Mouse (Mus musculus): ENCODE measurements at regions not wholly inside any gene's neighbourhood (a gene's known extent, or its start where the extent isn't known, plus 50 kb on each side); places are given as distances from the start of the nearest gene placed in this dataset.

- DNase-seq (ENCODE audit: low read depth): no peak
Measured at GRCm38 (mm10) chr5:125843259-125843658, 311.7 kb downstream of the Tmem132b start.

GRCm38 (mm10) chr5:125849722-125850121 is 318.1 kb downstream of the Tmem132b start:
- DNase-seq (ENCODE audit: low read depth): no peak

GRCm38 (mm10) chr5:125876296-125876695 is 344.7 kb downstream of the Tmem132b start:
- DNase-seq (ENCODE audit: low read depth): no peak

- no peak for DNase-seq (ENCODE audit: low read depth)
Measured at GRCm38 (mm10) chr5:125888840-125889239, 357.3 kb downstream of the Tmem132b start.

GRCm38 (mm10) chr5:125893864-125894263 is 362.3 kb downstream of the Tmem132b start:
- no peak for DNase-seq (ENCODE audit: low read depth)

GRCm38 (mm10) chr5:125902038-125902437 is 370.5 kb downstream of the Tmem132b start:
- no peak for DNase-seq (ENCODE audit: low read depth)

GRCm38 (mm10) chr5:125904426-125904825 is 372.9 kb downstream of the Tmem132b start:
- no peak for DNase-seq (ENCODE audit: low read depth)

- no peak for DNase-seq (ENCODE audit: low read depth)
Measured at GRCm38 (mm10) chr5:125907332-125907731, 375.8 kb downstream of the Tmem132b start.

GRCm38 (mm10) chr5:125907909-125908308 is 376.3 kb downstream of the Tmem132b start:
- DNase-seq (ENCODE audit: low read depth): no peak

- DNase-seq (ENCODE audit: low read depth): no peak
Measured at GRCm38 (mm10) chr5:125915857-125916256, 384.3 kb downstream of the Tmem132b start.

- no peak for DNase-seq (ENCODE audit: low read depth)
Measured at GRCm38 (mm10) chr5:125920965-125921364, 389.4 kb downstream of the Tmem132b start.

GRCm38 (mm10) chr5:125925856-125926497 is 394.4 kb downstream of the Tmem132b start:
- no peak for DNase-seq (ENCODE audit: low read depth)

GRCm38 (mm10) chr5:125931502-125931901 is 399.9 kb downstream of the Tmem132b start:
- DNase-seq (ENCODE audit: low read depth): no peak

GRCm38 (mm10) chr5:125939416-125939815 is 407.8 kb downstream of the Tmem132b start:
- no peak for DNase-seq (ENCODE audit: low read depth)

- DNase-seq (ENCODE audit: low read depth): no peak
Measured at GRCm38 (mm10) chr5:125946729-125947128, 415.2 kb downstream of the Tmem132b start.

GRCm38 (mm10) chr5:125951641-125952040 is 420.1 kb downstream of the Tmem132b start:
- no peak for DNase-seq (ENCODE audit: low read depth)

GRCm38 (mm10) chr5:125964039-125964438 is 432.5 kb downstream of the Tmem132b start:
- peak; percentile 1 for DNase-seq (ENCODE audit: low read depth)

- DNase-seq (ENCODE audit: low read depth): no peak
Measured at GRCm38 (mm10) chr5:125968151-125968550, 436.6 kb downstream of the Tmem132b start.

- DNase-seq (ENCODE audit: low read depth): no peak
Measured at GRCm38 (mm10) chr5:125974035-125974434, 442.5 kb downstream of the Tmem132b start.

GRCm38 (mm10) chr5:125979801-125980200 is 448.2 kb downstream of the Tmem132b start:
- DNase-seq (ENCODE audit: low read depth): no peak

GRCm38 (mm10) chr5:125985356-125985755 is 453.8 kb downstream of the Tmem132b start:
- no peak for DNase-seq (ENCODE audit: low read depth)

- no peak for DNase-seq (ENCODE audit: low read depth)
Measured at GRCm38 (mm10) chr5:125997173-125997572, 465.6 kb downstream of the Tmem132b start.

- DNase-seq (ENCODE audit: low read depth): no peak
Measured at GRCm38 (mm10) chr5:126007871-126008270, 476.3 kb downstream of the Tmem132b start.

GRCm38 (mm10) chr5:126008321-126008720 is 476.7 kb downstream of the Tmem132b start:
- no peak for DNase-seq (ENCODE audit: low read depth)

Data from induced T-regulatory cell, adult 2 months (primary cell).